Mouse (Mus musculus) embryonic stem cell, embryonic (primary cell): ENCODE results near the gene Utp14b.

ENCODE experiments used
- CTCF ChIA-PET, 4 experiments: fragments of 300-600 bp in 2 of 4; fragments of 350-600 bp in 2 of 4; sonication (Branson Sonifier 250); formaldehyde crosslinking; loops; one replicate each; lab custom pipeline; 2022; ENCODE audit warnings: inconsistent platforms in 2 of 4; lab: Charles Lee
- POLR2A ChIA-PET, 4 experiments: fragments of 300-600 bp in 2 of 4; fragments of 350-600 bp in 2 of 4; sonication (Branson Sonifier 250); formaldehyde crosslinking; loops; one replicate each; lab custom pipeline; 2022; ENCODE audit warnings: antibody characterized with exemption in 4 of 4, inconsistent platforms in 1 of 4; lab: Charles Lee

Utp14b gene

DNA sequence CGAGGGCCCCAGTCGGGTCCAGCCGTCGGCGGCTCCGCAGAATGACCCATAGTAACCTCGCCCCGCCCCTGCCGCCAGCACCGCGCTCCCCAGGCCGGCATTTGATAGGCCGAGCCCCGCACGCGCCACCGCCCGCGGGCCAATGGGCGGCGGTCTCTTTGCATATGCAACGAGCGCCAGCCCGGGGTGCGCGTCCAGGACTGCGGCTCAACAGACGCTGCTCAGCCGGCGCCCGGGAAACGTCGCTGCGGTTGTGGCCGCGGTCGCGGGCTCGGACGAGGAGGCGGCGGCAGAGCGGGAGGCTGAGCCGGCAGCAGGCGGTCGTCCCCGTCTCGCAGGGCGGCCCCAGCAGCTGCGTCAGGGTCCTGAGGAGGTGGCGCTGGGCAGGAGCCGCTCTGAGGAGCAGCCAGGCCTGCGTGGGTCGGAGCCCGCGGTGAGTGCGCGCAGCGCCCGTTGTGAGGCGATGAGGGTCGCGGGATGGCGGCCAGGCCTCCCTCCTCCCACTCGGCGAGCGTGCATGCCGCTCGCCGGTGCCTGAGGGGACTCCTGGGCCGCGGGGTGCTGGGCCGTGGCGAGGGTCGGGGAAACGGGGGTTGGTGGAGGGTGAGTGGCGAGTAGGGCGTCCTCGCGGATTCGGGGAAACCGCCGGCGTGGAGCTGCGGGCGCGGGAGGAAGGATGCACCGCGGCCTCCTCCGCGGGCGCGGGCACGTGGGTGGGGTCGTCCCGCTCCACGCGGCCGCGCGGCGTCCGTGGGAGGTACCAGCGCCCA is at the start of gene Utp14b, which contains the start of gene Acsl3:
Gene Utp14b (plus strand): TSS at position 368 of the 770 bp plus-strand sequence.
Gene Acsl3 (plus strand): TSS at position 155 of the 770 bp plus-strand sequence.
- ChIA-PET CTCF (interaction anchor here in 3 of 4 experiments (0.6 to 0.9 kb wide), 3 partner anchors 98 to 801 kb away, joined by 3 read pairs; no protein-coding TSS in a partner anchor), POLR2A (interaction anchor here (0.5 to 12.9 kb wide), 90 partner anchors 8 to 584 kb away, joined by 3 to 120 read pairs (median 4); no protein-coding TSS in a partner anchor)

DNA sequence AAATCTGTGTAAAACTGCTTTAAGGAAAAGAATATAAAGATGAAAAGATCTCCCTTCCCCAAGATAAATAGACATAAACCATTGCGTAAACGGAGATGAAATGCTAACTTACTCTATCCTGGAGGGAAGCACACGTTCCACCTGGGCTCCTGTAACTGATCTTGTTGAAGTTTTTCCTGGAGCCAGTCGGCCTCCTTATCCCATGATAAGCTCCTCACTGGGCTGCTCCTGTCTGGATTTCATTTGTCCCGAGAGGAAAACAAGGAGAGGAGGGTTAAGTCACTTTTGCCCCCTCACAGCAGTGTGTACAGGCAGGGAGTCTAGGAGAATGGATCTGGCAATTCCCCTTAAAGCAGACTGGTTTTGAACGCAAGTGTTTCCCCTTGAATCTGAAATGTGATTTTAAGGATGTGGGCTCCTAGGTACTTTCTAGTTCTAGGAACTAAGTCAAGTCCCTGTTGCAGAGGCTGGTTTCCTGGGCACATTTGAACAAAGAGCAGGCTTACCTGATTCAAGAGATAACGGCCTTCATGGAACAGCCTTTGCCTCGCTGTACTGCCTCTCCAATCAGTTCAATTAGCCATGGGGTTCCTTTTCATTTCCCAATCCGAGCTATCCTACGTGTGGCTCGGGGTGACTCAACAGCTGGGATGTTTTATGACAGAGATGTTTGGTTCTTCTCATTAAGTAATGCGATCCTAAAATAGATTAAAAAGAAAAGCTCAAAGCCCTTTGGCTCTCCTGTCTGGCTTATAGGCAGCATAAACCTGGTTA is 48.5 kb upstream of the Utp14b start:
- CTCF ChIA-PET, result interaction anchor here in 1 of 4 experiments (1.1 kb wide), 1 partner anchor 84 kb away, joined by 3 read pairs; no protein-coding TSS in a partner anchor
- POLR2A ChIA-PET, result interaction anchor here in 3 of 4 experiments (0.6 to 3.1 kb wide), 30 partner anchors 8 to 117 kb away, joined by 3 to 30 read pairs (median 4); partner anchors contain the start of genes Acsl3 (in 1 of the 3) and Utp14b (in 1 of the 3)

- ChIA-PET CTCF (no interaction called here), POLR2A (interaction anchor here in 3 of 4 experiments (0.5 to 3.1 kb wide), 11 partner anchors 8 to 78 kb away, joined by 3 to 30 read pairs (median 4); partner anchors contain the start of genes Acsl3 (in 1 of the 3) and Utp14b (in 1 of the 3))
Measured at GRCm38 (mm10) chr1:78611039-78611438, 46.8 kb upstream of the Utp14b start.

GRCm38 (mm10) chr1:78612959-78613358 is 44.9 kb upstream of the Utp14b start:
- CTCF ChIA-PET, result no interaction called here
- POLR2A ChIA-PET, result interaction anchor here in 3 of 4 experiments (0.6 to 2.2 kb wide), 18 partner anchors 8 to 135 kb away, joined by 3 to 13 read pairs (median 4); partner anchors contain the start of genes Acsl3 (in 2 of the 3) and Utp14b (in 1 of the 3)

- POLR2A ChIA-PET, result no interaction called here
- CTCF ChIA-PET, result no interaction called here
Measured at GRCm38 (mm10) chr1:78624352-78624751, 33.5 kb upstream of the Utp14b start.

DNA sequence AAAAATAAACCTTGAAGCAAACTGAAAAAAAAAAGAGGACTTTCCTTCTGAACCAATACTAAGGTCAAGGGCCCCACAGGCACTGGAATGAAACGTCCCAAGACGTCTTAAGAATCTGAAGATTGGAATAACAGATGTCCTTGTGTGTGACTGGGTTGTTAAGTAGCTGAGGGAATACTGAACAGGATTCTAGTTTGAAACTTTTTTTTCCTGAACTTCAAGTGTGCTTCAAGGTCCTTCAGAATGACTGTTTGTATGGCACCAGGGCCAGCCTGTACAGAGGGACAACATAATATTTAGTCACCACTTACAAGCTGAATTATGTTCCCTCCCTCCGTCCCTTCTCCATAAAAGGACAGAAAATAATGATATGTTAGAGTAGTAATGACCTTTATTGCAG is 23.4 kb upstream of the Utp14b start:
- ChIA-PET POLR2A (interaction anchor here in 1 of 4 experiments (0.7 to 2.1 kb wide), 4 partner anchors 14 to 32 kb away, joined by 3 to 8 read pairs (median 3); partner anchors contain the start of gene Acsl3), CTCF (interaction anchor here in 1 of 4 experiments (1.8 kb wide), 1 partner anchor 109 kb away, joined by 4 read pairs; no protein-coding TSS in a partner anchor)

GRCm38 (mm10) chr1:78640871-78641270 is 17.0 kb upstream of the Utp14b start:
- CTCF ChIA-PET, result no interaction called here
- POLR2A ChIA-PET, result interaction anchor here in 1 of 4 experiments (0.6 kb wide), 2 partner anchors 8 to 24 kb away, joined by 3 read pairs; no protein-coding TSS in a partner anchor

DNA sequence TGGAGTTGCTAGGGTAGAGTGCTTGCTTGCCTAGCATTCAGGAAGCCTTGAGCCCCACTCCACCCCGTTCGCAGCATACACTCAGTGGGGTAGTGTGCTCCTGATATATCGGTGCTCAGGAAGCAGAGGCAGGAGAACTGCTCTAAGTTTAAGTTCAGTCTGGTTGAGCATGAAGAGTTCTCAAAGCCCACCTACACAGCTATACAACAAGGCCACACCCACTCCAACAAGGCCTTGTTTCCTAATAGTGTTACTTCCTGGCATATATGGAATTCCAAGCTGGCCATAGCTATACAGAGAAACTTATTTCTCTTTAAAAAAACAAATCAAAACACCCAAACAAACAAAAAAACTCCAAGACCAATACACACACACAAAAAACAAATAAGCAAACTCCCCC is 16.0 kb upstream of the Utp14b start:
- ChIA-PET CTCF (no interaction called here), POLR2A (interaction anchor here in 2 of 4 experiments (0.8 to 1.7 kb wide), 4 partner anchors 15 to 40 kb away, joined by 4 to 6 read pairs (median 4); no protein-coding TSS in a partner anchor)

- ChIA-PET CTCF (interaction anchor here in 1 of 4 experiments (0.6 kb wide), 1 partner anchor 1041 kb away, joined by 3 read pairs; no protein-coding TSS in a partner anchor), POLR2A (interaction anchor here in 2 of 4 experiments (0.6 to 1.7 kb wide), 8 partner anchors 12 to 114 kb away, joined by 3 to 6 read pairs (median 4); no protein-coding TSS in a partner anchor)
Measured at GRCm38 (mm10) chr1:78642197-78642596, 15.6 kb upstream of the Utp14b start.

DNA sequence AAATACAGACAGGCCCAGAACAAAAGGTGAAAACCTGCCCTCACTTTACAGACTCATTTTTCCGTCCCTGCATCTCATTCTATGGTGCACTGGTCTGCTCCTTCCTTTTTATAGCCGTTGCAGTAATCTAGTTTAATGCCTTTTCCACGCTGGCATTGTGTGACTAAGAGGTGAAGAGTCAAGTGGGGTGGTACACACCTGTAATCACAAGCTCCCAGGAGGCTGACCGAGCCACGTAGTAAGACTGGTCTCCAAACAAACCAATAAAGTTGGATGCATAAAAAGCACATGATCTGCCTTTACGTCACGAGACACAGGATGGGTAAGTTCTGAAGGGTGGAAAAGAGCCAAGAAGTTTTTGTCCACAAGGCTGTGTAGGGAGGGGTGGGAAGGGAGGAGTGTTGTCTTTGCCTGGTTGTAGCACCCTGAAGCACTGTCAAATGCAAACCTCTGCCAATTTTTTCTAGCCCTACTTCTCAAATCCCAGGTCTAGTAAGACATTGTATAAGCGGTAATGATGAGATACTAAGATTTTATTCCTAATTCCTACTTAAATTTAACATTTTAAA is 10.4 kb upstream of the Utp14b start:
- POLR2A ChIA-PET, result interaction anchor here in 2 of 4 experiments (1.2 to 2.3 kb wide), 2 partner anchors 9 to 13 kb away, joined by 4 to 6 read pairs; partner anchors contain the start of gene Acsl3 (in 1 of the 2)
- CTCF ChIA-PET, result no interaction called here

DNA sequence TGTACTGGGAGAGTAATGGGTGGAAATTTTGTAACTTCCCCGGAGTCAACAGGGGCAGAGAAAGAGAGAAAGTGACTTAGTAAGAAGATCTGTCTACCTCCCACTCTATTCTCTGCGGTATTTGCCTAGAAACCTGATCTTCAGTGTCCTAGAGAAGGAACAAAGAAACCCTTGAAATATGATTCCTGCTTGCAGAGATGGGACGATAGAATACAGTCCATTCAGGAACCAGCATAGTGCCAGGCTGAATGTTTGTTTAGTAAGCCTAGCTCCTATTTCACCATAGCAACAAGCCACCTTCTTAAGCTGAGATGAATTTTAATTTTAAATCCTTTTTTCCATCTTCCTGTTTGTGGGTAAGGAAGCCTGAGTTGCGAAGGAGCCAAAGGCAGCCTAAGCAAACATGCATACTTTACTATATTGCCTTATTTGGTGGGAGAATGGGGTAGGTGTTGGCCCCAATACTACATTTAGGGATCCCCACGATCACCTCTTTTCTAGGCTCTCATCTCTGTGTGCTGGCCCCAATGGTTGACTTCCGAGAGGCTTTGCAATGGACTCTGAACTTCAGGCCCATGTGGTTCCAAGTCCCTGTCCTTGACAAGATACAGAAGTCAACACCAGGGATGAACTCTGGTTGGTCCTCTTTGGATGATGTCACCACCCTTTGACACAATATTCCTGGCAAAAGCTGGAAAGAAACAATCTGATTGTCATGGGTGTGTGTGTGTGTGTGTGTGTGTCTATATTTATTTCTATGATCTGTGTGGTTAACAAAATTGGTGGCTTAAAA is 8.4 kb upstream of the Utp14b start:
- ChIA-PET CTCF (interaction anchor here in 1 of 4 experiments (0.6 kb wide), 1 partner anchor 505 kb away, joined by 3 read pairs; no protein-coding TSS in a partner anchor), POLR2A (interaction anchor here (0.6 to 2.3 kb wide), 9 partner anchors 7 to 29 kb away, joined by 3 to 6 read pairs (median 3); partner anchors contain the start of gene Acsl3 (in 1 of the 4))

GRCm38 (mm10) chr1:78656472-78656871 is 1.4 kb upstream of the Utp14b start:
- CTCF ChIA-PET, result no interaction called here

GRCm38 (mm10) chr1:78657021-78657629 is 713 bp upstream of the Utp14b start:
- POLR2A ChIA-PET, result interaction anchor here in 3 of 4 experiments (0.6 to 12.9 kb wide), 43 partner anchors 9 to 392 kb away, joined by 3 to 120 read pairs (median 5); no protein-coding TSS in a partner anchor

More at GRCm38 (mm10) chr1:78656472-78656871, 1.4 kb upstream of the Utp14b start:
- POLR2A ChIA-PET, result interaction anchor here in 3 of 4 experiments (0.6 to 12.9 kb wide), 27 partner anchors 8 to 392 kb away, joined by 3 to 120 read pairs (median 5); no protein-coding TSS in a partner anchor

GRCm38 (mm10) chr1:78658441-78659269 is 817 bp downstream of the Utp14b start:
- CTCF ChIA-PET, result interaction anchor here in 1 of 4 experiments (0.6 kb wide), 1 partner anchor 800 kb away, joined by 3 read pairs; no protein-coding TSS in a partner anchor
- POLR2A ChIA-PET, result interaction anchor here (0.5 to 12.9 kb wide), 78 partner anchors 8 to 1169 kb away, joined by 3 to 120 read pairs (median 4); partner anchors contain the start of gene BC035947 (in 1 of the 4)

More at GRCm38 (mm10) chr1:78657021-78657629, 713 bp upstream of the Utp14b start:
- CTCF ChIA-PET, result interaction anchor here in 2 of 4 experiments (0.7 to 0.9 kb wide), 2 partner anchors 98 to 132 kb away, joined by 3 read pairs; no protein-coding TSS in a partner anchor

DNA sequence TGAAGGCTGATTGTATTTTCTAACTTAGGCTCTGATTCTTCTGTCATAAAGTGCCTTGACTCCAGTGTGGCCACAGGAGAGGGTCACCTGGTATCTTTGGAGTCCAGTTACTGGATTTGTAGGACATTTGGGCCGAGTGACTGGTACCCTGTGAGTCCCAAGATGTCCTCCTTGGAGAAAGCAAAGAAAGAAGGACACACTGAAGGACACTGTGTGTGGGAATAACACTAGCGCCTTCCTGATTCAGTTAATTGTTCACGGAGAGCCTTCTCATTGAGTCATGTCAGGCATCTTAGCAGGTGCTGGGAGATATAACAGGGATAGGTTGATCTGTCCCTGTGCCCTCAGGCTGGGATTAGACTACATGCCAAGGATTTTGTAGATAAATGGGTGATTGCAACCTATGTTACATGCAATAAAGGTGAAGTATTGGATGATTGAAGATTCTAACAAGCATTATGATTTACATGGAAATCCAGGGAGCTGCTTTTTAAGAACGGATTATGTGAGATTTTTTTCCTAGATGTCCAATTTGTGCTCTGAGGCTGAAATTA is 1.5 kb downstream of the Utp14b start:
- ChIA-PET POLR2A (interaction anchor here (0.5 to 12.9 kb wide), 67 partner anchors 8 to 1169 kb away, joined by 3 to 120 read pairs (median 4); partner anchors contain the start of gene BC035947 (in 1 of the 4)), CTCF (interaction anchor here in 1 of 4 experiments (1.1 kb wide), 1 partner anchor 134 kb away, joined by 3 read pairs; no protein-coding TSS in a partner anchor)
